Mouse (Mus musculus): ENCODE measurements around the gene Tacc3.

The Tacc3 gene

DNA sequence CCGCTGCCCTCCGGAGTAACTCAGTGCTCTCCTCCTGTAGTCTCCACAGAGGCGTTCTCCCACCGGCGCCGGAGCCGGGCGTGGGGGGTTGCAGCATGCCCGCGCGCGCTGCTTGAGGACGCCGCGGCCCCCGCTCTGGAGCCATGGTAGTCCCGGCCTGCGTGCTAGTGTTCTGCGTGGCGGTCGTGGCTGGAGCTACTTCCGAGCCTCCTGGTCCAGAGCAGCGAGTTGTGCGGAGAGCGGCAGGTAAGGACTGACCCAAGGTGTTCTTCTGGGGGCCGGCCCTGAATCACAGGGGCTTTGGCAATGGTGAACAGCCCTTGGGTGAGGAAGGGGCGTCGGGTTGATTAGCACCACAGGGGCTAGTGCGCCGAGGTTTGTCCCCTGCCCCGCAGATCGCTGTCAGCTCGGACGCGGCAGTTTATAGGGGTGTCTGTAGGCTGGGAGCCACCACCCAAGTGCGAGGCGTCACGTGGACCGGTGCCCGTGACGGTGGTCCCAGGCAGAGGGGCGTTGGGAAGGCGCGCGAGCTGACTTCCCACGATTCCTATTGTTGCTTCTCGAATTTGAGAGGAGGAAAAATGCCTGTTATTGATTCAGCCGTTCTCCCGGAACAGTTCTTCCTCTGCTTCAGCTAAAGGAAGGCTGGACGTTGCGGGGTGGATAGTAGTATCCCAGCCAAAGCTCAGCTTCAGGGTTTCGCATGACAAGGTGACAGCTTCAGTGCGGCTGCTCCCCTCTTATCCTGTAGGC is 64.5 kb downstream of the Tacc3 start:
- peak; percentile 49 for DNase-seq (ENCODE audit: low read depth, low spot score)

DNA sequence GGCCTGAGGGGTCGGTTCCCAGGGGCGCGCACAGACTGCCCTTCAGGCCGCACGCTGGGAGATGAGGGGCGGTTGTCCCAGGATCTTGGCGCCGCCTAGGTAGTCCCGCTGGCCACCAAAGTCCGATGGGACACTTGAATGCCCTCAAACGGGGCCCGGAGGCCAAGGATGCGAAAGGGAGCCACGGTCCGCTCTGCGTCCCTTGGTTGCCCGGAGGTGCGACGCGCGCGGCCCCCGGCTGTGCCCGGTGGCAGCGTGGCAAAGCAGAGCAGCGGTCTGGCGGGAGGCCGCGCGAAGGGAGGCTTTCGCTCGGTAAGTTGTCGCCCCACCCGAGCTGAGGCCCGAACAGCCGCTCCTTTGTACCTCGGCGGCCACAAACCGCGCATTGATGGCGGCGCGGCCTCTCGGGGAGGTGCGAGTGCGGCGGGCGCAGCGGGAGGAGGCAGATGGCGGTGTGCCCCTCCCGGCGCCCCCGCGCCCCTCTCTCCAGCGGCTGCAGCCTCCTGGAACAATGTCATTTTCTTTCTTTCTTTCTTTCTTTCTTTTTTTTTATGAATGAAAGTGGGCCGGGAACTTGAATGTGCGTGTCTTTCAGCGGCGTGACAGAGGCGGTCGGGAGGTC is 65.2 kb downstream of the Tacc3 start:
- DNase-seq (ENCODE audit: low read depth, low spot score): peak; percentile 50

GRCm38 (mm10) chr5:33723641-33724465 is 65.9 kb downstream of the Tacc3 start:
- peak; percentile 54 for DNase-seq (ENCODE audit: low read depth, low spot score)

- no peak for DNase-seq (ENCODE audit: low read depth, low spot score)
These were observed 68.2 kb downstream of the Tacc3 start for GRCm38 (mm10) chr5:33726081-33726647.

DNA sequence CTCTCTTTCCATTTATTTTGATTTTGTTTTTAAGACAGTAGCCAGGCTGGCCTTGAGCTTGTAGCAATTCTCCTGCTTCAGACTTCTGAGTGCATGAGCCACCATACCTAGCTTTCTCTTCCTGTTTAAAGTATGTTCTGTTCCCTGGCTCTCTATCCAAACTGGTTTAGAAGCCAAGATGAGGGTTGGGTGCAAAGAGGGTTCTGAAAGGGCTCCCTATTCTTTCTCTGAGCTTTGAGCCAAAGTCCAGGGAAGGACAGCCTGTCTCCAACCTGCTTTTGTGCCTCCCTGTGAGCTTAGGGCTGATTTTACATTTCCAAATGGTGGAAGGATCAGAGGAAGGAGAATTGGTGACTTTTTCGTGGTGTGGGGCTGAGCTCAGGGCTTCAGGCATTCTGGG is 69.0 kb downstream of the Tacc3 start:
- DNase-seq (ENCODE audit: low read depth, low spot score): no peak
